Mouse (Mus musculus) hindbrain, embryonic 16.5 days (tissue): ENCODE results near the gene Plin3. TPM values are rescaled to one million over a fixed set of nuclear protein-coding genes. Genes with fewer than 3 reads are reported as not detected.

Experiments
- ATAC-seq: fragments of 200-750 bp; cut with Nextera tagmentation; 2 replicates; pipeline ENCODE4 v1.8.0; 2017; ENCODE audit warnings: moderate TSS enrichment, moderate library complexity
- H3K27ac ChIP-seq: fragments of 300-500 bp; sonication (generic); 2 replicates; pipeline ENCODE4 v1.5.1; 2014; ENCODE audit warnings: low read depth, mild to moderate bottlenecking, control low read depth, low read length, moderate library complexity
- H3K27me3 ChIP-seq: fragments of 300-500 bp; sonication (generic); replicated peaks from 2 replicates; pipeline ENCODE4 v1.6.1; 2014; ENCODE audit warnings: low read length; ENCODE audit not compliant: control insufficient read depth, insufficient read depth
- H3K36me3 ChIP-seq: fragments of 300-500 bp; sonication (generic); 2 replicates; pipeline ENCODE4 v1.6.1; 2014; ENCODE audit warnings: mild to moderate bottlenecking, low read length, moderate library complexity, mixed read lengths; ENCODE audit not compliant: control insufficient read depth, insufficient read depth
- H3K4me1 ChIP-seq: fragments of 300-500 bp; sonication (generic); 2 replicates; pipeline ENCODE4 v1.6.1; 2014; ENCODE audit warnings: low read depth, low read length; ENCODE audit not compliant: control insufficient read depth, insufficient read depth
- H3K4me2 ChIP-seq: fragments of 300-500 bp; sonication (generic); 2 replicates; pipeline ENCODE4 v1.6.1; 2014; ENCODE audit warnings: mild to moderate bottlenecking, low read length, control low read depth, moderate library complexity
- H3K4me3 ChIP-seq: fragments of 300-500 bp; sonication (generic); 2 replicates; pipeline ENCODE4 v1.5.1; 2014; ENCODE audit warnings: mild to moderate bottlenecking, low read length, control low read depth, moderate library complexity
- H3K9ac ChIP-seq: fragments of 300-500 bp; sonication (generic); 2 replicates; pipeline ENCODE4 v1.6.1; 2014; ENCODE audit warnings: low read depth, mild to moderate bottlenecking, control low read depth, low read length, moderate library complexity
- H3K9me3 ChIP-seq: fragments of 300-500 bp; sonication (generic); 2 replicates; pipeline ENCODE4 v1.6.1; 2014; ENCODE audit warnings: mild to moderate bottlenecking, low read length, moderate library complexity; ENCODE audit not compliant: control insufficient read depth
- WGBS: fragments of 180-500 bp; shearing (Covaris S2); extraction: QIAGEN DNeasy Blood & Tissue Kit; methylation state at CpG from one replicate; pipeline ENCODE4 v1.1.7; 2014; 5-methylcytosine and 5-hydroxymethylcytosine counted together
- polyA plus RNA-seq: library from polyadenylated mRNA; unstranded; fragments of >200 nt; fragmentation: Nextera tagmentation; extraction: Ambion mirVana; gene quantifications from 2 replicates; pipeline ENCODE4 v1.2.1, GENCODE M21; 2015

The Plin3 gene
- 15.5 and 21.1 TPM in 2 replicates for polyA plus RNA-seq

DNA sequence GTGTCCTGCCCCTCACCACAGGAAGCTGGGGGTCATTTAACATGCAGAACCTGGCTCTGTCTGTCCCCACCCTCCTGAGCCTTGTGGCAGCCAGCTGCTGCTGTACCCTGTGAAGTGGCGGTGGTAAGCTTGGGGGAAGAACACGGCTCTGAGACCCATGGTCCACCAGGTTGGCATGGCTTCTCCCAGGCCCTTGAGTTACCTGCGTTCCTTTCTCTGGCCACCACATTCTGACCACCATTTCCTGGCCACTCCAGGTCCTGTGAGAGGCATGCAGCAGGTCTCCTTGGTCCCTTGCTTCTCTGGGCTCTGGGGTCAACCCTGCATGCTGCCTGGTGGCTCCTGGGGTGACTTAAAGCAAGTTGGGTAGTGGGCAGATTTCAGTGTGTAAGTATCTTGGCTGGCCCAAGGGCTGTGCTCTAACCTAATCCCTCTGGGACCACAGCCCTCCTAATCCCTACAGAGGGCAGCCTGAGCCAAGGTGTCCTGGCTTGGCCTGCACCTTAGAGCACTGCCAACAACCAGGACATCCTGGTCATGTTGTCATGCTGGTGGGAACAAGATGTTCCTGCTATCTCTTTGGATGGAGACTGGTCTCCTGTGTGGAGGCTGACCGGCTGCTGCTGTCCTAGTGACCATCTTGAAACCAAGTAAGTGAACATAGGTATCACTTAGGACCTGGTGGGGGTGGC, at the start of gene Plin3:
Gene Plin3, minus strand, starts transcription at position 343 of the 692 bp plus-strand sequence.
- 89% methylated on average over 4 of the region's 4 CpGs for WGBS
- no peaks in the 10 kb centered on the region for H3K36me3 ChIP-seq
- H3K4me3 ChIP-seq, result no peak within 1 kb of the TSS
- no peak within 1 kb of the TSS for H3K9ac ChIP-seq
- no peaks in the 10 kb centered on the region for H3K27me3 ChIP-seq
- no peak within 1 kb of the TSS for H3K27ac ChIP-seq
- no peak within 1 kb of the TSS for H3K4me2 ChIP-seq
- no peak for ATAC-seq
- no peaks in the 10 kb centered on the region for H3K9me3 ChIP-seq
- peaks cover 10% of the 10 kb centered on the region for H3K4me1 ChIP-seq

DNA sequence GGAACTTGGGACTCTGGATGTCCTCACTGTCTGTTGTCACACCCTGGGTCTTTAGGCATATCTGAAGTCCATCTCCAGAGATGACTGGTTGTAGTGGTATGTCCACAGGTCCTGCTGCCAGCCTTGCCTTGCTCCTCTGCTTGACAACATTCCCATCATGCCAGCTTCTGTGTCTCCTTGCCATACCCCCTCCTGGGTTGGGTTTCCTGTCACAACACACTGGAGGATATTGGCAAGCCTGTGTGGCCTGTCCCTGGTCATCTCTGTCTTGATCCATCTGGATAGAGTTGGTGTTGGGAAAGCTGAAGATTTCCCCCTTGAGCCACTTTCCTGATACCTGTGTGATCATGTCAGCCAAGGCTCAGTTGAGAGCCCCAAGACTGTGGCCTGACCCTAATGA, 48.0 kb upstream of the Plin3 start:
- Histone ChIP-seq H3K4me1 (peaks cover 18% of the 10 kb centered on the region), H3K4me3 (no peak overlapping the region), H3K27ac (no peak overlapping the region), H3K36me3 (no peaks in the 10 kb centered on the region), H3K27me3 (no peaks in the 10 kb centered on the region), H3K9me3 (no peaks in the 10 kb centered on the region), H3K4me2 (no peak overlapping the region), H3K9ac (no peak overlapping the region)
- no peak for ATAC-seq

DNA sequence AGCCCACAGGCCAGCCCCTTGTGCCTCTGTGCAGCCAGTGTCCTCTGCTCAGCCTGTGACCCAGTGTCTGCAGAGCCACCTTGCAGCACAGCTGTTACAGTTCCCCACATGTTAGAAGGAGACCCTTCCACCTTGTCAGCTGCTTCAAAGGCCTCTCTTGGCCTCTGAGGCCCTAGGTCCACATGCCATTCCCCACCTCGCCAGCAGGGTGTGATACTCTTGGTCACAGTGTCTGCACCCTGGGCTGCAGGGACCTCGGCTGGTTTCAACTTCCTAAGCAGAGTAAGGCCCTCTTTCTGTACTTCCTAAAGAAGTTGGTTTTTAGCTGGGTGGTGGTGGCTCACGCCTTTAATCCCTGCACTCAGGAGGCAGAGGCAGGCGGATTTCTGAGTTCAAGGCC, 46.2 kb upstream of the Plin3 start:
- no peaks in the 10 kb centered on the region for H3K27me3 ChIP-seq
- H3K36me3 ChIP-seq, result no peaks in the 10 kb centered on the region
- no peak overlapping the region for H3K4me3 ChIP-seq
- H3K4me2 ChIP-seq, result no peak overlapping the region
- H3K27ac ChIP-seq, result no peak overlapping the region
- 55% methylated on average over 4 of the region's 4 CpGs for WGBS
- H3K9ac ChIP-seq, result no peak overlapping the region
- peaks cover 18% of the 10 kb centered on the region for H3K4me1 ChIP-seq
- no peak for ATAC-seq
- H3K9me3 ChIP-seq, result no peaks in the 10 kb centered on the region

DNA sequence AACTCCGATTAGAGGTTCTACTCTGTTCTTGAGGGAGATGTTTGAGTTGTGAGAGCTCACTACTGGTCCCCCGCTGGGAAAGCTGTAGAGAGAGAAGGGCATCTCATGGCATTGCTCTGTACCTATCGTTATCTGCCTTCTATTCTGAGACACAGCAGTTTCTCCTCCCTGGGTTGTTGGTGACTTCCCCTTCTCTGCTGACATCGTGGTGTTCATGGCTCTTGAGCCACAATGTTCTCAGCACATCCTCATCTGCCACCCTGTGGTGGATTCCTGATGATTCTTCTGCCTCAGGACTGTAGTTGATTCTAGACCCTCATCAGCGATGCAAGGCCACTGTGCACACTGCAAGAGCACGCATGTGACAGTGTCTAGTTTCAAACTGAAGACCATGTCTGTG, 45.1 kb upstream of the Plin3 start:
- ATAC-seq, result no peak
- H3K9me3 ChIP-seq, result no peaks in the 10 kb centered on the region
- no peaks in the 10 kb centered on the region for H3K36me3 ChIP-seq
- H3K27me3 ChIP-seq, result no peaks in the 10 kb centered on the region
- H3K4me3 ChIP-seq, result no peak overlapping the region
- WGBS, result 93% methylated on average over 6 of the region's 6 CpGs
- H3K4me2 ChIP-seq, result no peak overlapping the region
- no peak overlapping the region; the same call in 1 of the 2 replicates for H3K27ac ChIP-seq
- peaks cover 18% of the 10 kb centered on the region for H3K4me1 ChIP-seq
- no peak overlapping the region for H3K9ac ChIP-seq

DNA sequence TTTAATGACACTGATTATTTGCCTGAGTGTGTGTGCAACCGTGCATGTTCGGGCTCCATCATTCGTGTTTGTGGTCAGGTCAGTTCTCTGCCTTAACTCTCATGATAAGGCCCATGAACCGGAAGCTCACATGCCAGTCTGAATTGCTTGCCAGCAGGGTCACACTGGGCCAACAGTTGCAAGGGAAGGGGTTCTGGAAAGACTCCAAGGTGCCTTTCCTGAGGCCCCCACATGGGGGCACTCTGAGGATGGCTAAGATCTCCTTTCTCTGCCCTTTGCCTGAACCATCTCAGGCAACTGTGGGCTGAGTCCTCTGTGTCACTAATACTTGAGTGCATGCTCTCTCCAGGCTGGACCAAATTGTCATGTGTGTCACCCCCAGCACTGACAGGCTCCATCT, 44.5 kb upstream of the Plin3 start:
- no peaks in the 10 kb centered on the region for H3K36me3 ChIP-seq
- WGBS, result 45% methylated on average over 4 of the region's 4 CpGs
- ATAC-seq, result no peak

DNA sequence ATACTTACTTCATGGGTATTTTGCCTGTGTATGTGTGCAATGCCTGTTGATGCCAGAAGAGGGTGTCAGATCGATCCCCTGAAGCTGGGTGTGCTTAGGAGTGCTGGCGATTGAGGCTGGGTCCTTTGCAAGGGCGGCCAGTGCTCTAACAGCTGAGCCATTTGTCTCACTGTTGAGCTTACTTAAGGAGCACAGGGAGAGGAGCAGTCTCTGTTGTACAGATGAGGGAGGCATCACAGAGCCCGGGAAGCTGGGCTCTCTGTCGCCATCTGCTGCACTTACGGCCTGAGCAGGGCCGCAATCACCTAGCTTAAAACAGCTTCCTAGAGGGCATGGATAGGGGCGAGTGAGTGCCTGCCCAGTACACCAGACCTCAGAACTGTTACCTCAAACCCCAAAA, 40.3 kb upstream of the Plin3 start:
- H3K9ac ChIP-seq, result no peak overlapping the region
- H3K4me1 ChIP-seq, result peaks cover 38% of the 10 kb centered on the region
- H3K27me3 ChIP-seq, result no peaks in the 10 kb centered on the region
- ATAC-seq, result no peak
- 46% methylated on average over 8 of the region's 8 CpGs for WGBS
- no peak overlapping the region for H3K27ac ChIP-seq
- no peaks in the 10 kb centered on the region for H3K9me3 ChIP-seq
- no peak overlapping the region for H3K4me3 ChIP-seq
- no peak overlapping the region for H3K4me2 ChIP-seq
- H3K36me3 ChIP-seq, result no peaks in the 10 kb centered on the region

More for the DNA sequence above, 44.5 kb upstream of the Plin3 start:
- Histone ChIP-seq H3K4me2 (no peak overlapping the region), H3K4me3 (no peak overlapping the region), H3K27ac (no peak overlapping the region; the same call in 1 of the 2 replicates), H3K9me3 (no peaks in the 10 kb centered on the region), H3K27me3 (no peaks in the 10 kb centered on the region), H3K9ac (no peak overlapping the region), H3K4me1 (peaks cover 18% of the 10 kb centered on the region)

DNA sequence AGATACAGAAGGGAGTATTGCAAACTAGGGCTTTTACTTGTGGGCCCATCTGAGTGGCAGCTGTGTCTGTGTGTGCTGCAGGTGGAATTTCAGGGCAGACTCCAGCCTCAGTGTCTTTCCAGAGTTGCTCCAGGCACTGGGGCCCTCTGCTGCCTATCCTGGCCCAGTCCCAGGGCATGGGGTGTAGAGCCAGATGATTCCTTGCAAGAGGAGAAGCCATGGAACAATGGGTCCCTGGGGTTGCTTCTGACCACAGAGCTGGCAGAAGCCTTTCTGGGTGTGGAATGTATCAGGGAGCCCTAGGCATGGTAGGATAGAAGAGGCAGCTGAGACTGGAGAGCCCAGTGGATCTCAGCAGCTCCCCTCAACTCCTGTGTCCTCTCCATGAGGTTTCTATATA, 38.6 kb upstream of the Plin3 start:
- no peak overlapping the region for H3K4me2 ChIP-seq
- H3K27me3 ChIP-seq, result no peaks in the 10 kb centered on the region
- H3K9me3 ChIP-seq, result no peaks in the 10 kb centered on the region
- H3K4me3 ChIP-seq, result no peak overlapping the region
- H3K27ac ChIP-seq, result no peak overlapping the region
- ATAC-seq, result no peak
- no peaks in the 10 kb centered on the region for H3K36me3 ChIP-seq
- H3K4me1 ChIP-seq, result peaks cover 35% of the 10 kb centered on the region
- no peak overlapping the region for H3K9ac ChIP-seq

DNA sequence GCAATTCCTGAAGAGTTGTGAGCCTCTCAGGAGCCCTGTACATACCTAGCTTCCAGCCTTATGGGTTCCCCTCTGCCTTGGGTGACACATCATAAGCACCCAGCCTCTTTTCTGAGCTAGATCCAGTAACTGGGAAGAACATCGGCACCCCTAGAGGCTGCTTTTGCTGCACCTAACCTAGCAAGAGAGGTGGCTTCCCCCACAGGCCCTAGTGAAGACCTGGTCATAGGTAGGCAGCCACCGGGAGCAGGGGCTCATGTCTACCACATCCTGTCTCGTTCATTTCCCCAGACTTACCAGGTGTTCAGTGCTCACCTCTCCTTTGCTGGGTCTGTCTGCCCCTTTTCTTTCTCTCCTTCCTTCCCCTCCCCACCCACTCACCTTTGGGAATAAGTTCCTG, 37.7 kb upstream of the Plin3 start:
- WGBS, result 72% methylated on average over 3 of the region's 3 CpGs
- Histone ChIP-seq H3K9ac (no peak overlapping the region), H3K9me3 (no peaks in the 10 kb centered on the region), H3K27me3 (no peaks in the 10 kb centered on the region), H3K4me2 (no peak overlapping the region), H3K36me3 (no peaks in the 10 kb centered on the region), H3K4me3 (no peak overlapping the region), H3K4me1 (peaks cover 35% of the 10 kb centered on the region), H3K27ac (no peak overlapping the region)
- ATAC-seq, result no peak

DNA sequence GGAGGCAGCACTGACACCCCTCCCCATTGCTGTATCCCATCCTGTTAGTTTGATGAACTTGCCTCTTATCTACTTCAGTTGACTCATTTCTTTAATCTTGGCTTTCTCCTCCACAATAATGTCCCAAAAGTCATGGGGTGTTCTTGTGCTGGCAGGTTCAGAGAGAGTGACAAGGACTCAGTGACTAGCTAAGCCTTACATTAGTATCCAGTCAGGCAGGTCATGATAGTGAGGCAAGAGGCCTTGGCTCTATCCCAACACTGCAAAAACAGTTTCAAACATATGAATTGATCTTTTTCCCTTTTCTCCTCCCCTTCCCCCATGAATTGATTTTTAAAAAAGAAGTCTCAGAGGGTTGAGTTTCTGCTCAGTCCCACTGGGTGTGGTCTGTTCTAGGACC, 36.6 kb upstream of the Plin3 start:
- Histone ChIP-seq H3K4me3 (no peak overlapping the region), H3K36me3 (no peaks in the 10 kb centered on the region), H3K9ac (no peak overlapping the region), H3K9me3 (no peaks in the 10 kb centered on the region), H3K4me2 (no peak overlapping the region), H3K27ac (no peak overlapping the region), H3K27me3 (no peaks in the 10 kb centered on the region), H3K4me1 (peaks cover 35% of the 10 kb centered on the region)
- ATAC-seq, result no peak
